Mouse (Mus musculus) CH12.LX (cell line): ENCODE measurements at regions not wholly inside any gene's neighbourhood (a gene's known extent, or its start where the extent isn't known, plus 50 kb on each side); places are given as distances from the start of the nearest gene placed in this dataset.

Source experiments
- CHD1 ChIP-seq: IDR thresholded peaks from 2 replicates; pipeline ENCODE4 v1.6.1; 2012; ENCODE audit warnings: low read depth, low read length, improper control_type of control experiment, inconsistent platforms
- CTCF ChIP-seq, 2 experiments: IDR thresholded peaks in 1 of 2; conservative IDR thresholded peaks in 1 of 2; 2 replicates each; pipeline ENCODE4 v1.5.1; 2011 to 2012; ENCODE audit warnings: low read depth in 2 of 2, low read length in 2 of 2, improper control_type of control experiment in 1 of 2, inconsistent platforms in 1 of 2, mild to moderate bottlenecking in 1 of 2, moderate library complexity in 1 of 2
- HCFC1 ChIP-seq: IDR thresholded peaks from 2 replicates; pipeline ENCODE4 v1.6.1; 2012; ENCODE audit warnings: low read depth, mild to moderate bottlenecking, inconsistent platforms, low read length, improper control_type of control experiment
- NRF1 ChIP-seq: IDR thresholded peaks from 2 replicates; pipeline ENCODE4 v1.6.1; 2014; ENCODE audit warnings: low read depth, mild to moderate bottlenecking, inconsistent platforms, low read length, improper control_type of control experiment, moderate library complexity
- SMC3 ChIP-seq: IDR thresholded peaks from 2 replicates; pipeline ENCODE4 v1.6.1; 2011; ENCODE audit warnings: low read depth, low read length, improper control_type of control experiment
- USF1 ChIP-seq: IDR thresholded peaks from 2 replicates; pipeline ENCODE4 v1.6.1; 2014; ENCODE audit warnings: low read depth, mild to moderate bottlenecking, inconsistent platforms, low read length, improper control_type of control experiment
- ZC3H11A ChIP-seq: IDR thresholded peaks from 2 replicates; pipeline ENCODE4 v1.6.1; 2012; ENCODE audit warnings: low read depth, mild to moderate bottlenecking, inconsistent platforms, low read length, improper control_type of control experiment

DNA sequence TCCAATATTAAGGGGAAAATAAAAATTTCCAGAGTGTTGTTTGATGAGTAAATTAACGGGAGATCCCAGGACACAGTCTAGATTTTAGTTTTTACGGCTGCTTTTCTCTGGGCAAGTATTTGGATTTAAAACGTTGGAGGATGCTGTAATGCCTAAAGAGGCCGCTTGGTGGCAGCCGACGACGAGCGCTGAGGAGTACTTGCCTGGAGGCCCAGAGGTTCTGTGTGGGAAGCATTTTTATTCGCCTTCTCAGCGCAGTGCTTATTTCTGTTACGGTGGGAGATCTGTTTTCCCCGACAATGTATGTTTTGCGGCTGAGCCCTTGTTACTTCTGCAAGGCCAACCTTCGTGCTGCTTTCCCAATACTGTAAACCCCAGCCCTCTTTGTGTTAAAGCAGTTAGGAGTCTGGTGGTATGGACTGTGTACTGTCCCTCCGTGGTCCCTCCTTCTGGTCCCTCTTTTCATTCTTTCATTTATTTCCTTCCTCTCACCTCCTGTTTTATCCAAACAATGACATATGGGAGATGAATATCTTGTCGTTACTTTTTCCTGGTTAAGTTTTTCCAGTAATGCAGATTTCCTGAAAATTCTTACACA is 142.3 kb downstream of the Bach1 start:
- peak; percentile 91 to 96 for TF ChIP-seq CTCF (conservative IDR thresholded peaks at IDR 0.05 in 1 of 2, IDR thresholded peaks at IDR 0.05 in 1 of 2; ENCODE audit: low read depth in 2 of 2, low read length in 2 of 2)
- peak; percentile 97 for TF ChIP-seq ZC3H11A
- 0 out of 2 replicates have a peak, but pooled peaks have one; percentile 16 for TF ChIP-seq HCFC1
- no peak for TF ChIP-seq CHD1
- TF ChIP-seq SMC3, result peak; percentile 97
- no peak for TF ChIP-seq NRF1
- no peak for TF ChIP-seq USF1
